Mouse (Mus musculus) thymus, postnatal 10 days (tissue): ENCODE measurements around the gene Txlna.

Experiments
- DNase-seq, 2 experiments: peaks; one replicate each; pipeline ENCODE4 v3.0.0; 2021; ENCODE audit warnings: low spot score in 2 of 2

Gene Txlna

DNA sequence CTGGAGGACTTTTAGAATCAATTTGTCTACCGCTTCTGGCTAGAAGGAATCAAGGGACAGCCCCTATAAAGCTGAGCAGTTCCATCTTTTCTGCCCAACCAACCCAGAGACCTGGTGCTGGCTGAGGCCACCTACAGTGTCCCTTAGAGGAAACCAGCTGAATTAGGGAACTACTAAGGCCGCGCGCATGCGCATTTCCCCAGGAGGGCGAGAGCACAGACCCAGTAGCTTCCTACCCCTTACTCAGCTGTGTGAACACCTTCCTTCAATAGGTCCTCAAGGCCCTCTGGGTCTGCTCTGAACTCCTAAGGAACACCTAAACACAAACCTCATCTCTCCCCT lies 15.9 kb downstream of the Txlna start:
- peak; percentile 58 to 64 for DNase-seq

DNA sequence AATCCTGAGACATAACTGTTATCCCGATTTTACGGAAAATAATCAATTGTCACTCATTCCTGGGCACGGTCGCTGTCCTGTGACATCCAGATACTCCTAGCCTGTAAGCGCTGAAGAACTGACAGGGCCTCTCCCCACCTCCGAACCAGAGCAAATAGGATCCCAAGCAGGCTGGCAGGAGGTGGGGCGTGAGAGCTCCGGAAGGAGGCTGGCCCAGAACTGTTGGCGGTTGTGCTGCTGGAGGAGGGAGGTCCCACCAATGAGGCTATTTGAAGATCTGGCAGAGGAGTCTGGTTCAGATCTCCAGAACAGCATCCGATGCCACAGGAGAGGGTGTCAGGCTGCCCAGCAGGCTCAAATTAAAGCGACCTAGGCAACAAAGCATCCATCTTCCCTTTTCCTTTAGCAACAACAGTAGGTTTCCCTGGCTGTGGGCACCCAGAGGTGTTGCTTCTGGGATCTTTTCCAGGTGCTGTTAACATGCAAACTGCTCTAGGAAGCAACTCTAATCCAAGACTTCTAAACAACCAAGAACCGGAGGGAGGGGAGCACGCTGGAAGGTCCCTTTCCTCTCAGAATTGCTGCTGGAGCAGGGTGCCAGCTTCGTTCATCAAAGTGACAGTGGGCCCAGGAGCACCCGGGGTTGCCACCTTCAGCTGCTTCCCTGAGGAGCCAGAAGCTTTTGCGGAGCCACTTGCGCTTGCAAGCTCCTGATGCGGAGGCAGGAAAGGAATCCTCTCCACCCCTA lies 16.4 kb downstream of the Txlna start:
- peak; percentile 82 to 85 for DNase-seq

DNA sequence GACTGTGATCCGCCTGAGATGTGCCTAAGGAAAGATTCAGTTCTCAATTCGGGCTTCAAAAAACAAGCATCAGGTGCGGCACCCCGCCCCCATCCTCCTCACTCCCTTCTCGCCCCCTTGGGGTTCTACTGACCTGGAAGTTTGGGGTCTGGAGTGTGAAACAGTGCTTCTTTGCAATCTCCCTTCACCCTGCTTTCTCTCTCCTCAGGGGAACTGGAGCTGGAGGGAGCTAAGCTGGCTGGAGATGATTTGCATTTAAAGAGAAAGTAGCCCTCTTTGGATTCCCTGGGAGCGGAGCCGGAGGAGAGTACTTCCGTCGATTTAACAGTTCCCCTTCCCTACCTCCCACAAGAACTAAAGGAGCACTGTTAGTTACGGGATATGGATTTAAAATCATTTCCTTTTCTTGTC lies 17.2 kb downstream of the Txlna start, which contains the start of gene Ccdc28b:
Ccdc28b (minus strand) TSS at position 267 of the 411 bp plus-strand sequence.
- no peak for DNase-seq

DNA sequence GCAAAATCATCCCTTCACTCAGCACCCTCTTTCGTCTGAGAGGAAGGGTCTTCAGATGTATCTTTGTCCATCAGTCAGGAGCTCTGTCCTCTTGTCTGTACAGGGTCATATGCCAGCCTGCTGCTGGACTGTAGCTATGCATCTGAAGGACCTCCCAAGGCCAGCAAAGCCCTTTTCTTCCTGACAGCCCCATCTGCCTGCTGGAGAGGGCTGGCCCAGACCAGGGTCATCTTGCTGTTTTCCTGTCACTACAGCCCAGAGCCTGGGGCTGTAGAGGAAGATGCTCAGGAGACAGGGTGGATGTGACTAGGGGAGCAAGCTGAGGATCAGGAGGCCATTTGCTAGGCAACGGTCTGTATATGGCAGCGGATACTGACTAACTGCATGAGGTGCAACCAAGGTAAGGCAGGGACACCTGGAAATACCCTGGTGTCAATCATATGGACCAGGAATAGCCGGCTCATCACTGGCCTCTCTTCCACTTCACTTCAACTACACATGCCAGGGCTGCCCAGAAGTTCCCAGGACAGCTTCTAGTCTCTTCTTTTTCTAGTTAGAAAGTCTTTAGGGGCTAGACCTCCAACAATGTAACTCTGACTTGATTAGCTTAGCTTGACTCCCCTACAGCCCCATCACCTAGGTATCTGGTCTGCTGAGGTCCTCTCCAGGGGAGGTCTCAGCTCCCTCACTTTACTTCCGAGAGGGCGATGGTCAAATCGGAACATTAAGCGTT lies 17.9 kb downstream of the Txlna start:
- no peak for DNase-seq

- DNase-seq: no peak
These were observed 18.6 kb downstream of the Txlna start for GRCm38 (mm10) chr4:129622120-129622802.

- no peak for DNase-seq
These were observed 19.5 kb downstream of the Txlna start for GRCm38 (mm10) chr4:129621283-129621841.

DNA sequence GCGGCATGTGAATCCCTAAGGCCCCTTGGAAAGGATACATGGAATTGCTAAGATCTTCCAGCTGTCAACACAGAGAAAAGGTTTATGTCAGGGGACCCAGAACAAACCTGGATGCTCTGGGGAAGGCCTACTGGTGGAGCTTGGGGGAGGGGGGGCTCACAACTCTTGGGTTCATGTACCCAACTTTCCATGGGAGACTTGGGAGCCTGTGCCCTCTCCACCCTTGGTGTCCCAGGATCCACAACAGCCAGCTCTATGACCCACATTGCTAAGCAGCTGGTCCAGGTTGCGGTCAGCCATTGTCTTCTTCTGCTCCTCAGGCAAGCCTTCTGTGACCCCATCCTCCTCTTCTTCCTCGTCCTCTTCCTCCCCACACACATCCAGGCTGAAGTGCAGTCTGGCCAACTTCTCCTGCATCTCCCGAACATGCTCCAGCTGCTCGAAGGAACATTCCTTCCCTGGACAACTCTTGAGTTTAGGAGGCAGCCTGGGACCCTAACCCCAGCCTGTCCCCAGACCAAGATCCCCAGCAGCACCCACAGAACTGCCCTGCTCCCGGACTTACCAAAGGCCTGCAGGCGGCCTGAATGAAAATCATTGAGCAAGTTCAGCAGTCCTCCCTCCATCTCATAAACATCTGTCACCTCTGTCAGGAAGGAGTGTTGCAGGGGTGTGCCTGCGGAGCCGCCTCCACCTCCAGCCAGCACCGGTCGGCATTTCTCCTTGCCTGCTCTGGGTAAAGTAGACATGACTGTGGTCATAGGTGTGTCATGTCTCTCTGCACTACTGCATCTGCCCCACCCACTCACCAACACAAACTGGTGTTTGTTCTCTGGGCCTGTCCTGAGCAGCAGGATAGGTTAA lies 20.2 kb downstream of the Txlna start:
- no peak for DNase-seq

GRCm38 (mm10) chr4:129618786-129619691 lies 21.8 kb downstream of the Txlna start, which contains the start of gene Iqcc:
Iqcc (minus strand) TSS chr4:129619099.
- DNase-seq: peak; percentile 95 to 96

GRCm38 (mm10) chr4:129618031-129618430 lies 22.8 kb downstream of the Txlna start:
- no peak for DNase-seq

- DNase-seq: no peak
These were observed 23.7 kb downstream of the Txlna start for GRCm38 (mm10) chr4:129617121-129617641.

DNA sequence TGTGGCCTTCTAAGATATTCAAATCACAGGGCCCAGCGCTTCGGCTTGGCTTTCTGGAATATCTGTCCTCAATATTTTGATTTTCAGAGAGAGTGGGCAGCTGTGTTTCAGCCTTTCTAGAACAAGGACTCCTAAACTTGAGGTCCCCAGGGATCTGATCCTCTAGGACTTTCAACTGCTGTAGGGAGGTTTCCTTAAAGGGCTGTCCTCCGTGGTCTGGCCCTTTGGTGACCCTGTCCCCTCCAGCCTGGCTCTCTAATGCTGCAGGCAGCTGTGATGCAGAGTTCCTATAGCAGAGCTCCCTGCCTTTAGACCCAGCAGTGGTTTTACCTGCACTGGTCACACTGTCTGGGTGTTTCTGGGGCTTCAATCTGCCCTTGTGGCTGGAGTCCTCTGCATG lies 24.2 kb downstream of the Txlna start:
- DNase-seq: no peak

DNA sequence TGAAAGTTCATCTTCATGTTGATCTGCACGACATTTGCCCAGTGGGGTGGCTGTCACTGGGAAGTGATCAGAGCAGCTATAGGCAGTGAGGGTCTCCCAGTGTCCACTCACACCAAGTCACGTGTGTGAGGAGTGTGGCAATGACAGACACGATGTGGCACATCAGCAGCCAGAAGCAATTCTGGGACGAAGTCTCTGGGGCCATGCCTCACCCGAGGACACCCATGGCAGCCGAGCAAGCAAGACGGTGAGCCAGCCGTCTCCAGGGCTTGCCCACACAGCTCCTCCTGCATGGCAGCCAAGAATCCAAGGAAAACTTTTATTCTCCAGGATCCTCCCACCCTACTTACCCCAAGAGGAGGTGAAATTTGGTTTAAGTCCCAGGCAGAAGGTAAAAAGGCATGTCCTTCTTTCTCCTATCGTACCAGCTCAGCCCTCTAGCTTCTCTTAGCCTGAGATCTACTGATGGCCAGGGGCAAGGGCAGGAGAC lies 25.0 kb downstream of the Txlna start:
- no peak for DNase-seq

- DNase-seq: no peak
These were observed 26.8 kb downstream of the Txlna start, which contains the start of gene Dcdc2b for GRCm38 (mm10) chr4:129614093-129614492. Dcdc2b (minus strand) TSS chr4:129614257.

GRCm38 (mm10) chr4:129610472-129610871 lies 30.4 kb downstream of the Txlna start:
- no peak for DNase-seq

DNA sequence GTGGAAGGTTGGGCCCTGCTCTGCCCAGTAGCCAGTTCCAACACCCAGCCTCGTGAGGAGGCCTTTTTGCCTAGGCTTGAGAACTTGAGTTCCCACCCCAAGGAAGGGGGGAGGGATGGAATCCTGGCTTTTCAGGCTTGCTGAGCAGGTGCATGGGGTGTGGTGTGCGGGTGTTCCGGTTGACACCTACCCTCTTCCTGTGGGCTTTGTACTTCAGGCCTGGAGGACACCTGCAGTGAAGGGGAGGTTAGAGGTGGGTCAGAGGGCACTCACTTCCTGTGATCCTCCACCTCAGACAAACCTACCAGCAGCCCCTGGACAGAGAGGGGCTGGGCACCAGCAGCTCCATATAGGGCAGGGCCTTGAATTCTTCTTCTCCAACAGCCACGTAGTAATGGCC lies 30.8 kb downstream of the Txlna start:
- peak; percentile 74 to 84 for DNase-seq

GRCm38 (mm10) chr4:129609139-129609631 lies 31.7 kb downstream of the Txlna start:
- peak in 1 of 2 experiments; percentile 44 for DNase-seq

GRCm38 (mm10) chr4:129608426-129609025 lies 32.3 kb downstream of the Txlna start:
- peak; percentile 79 to 91 for DNase-seq

GRCm38 (mm10) chr4:129600233-129601158 lies 40.4 kb downstream of the Txlna start, which contains the start of the genes Eif3i and Tmem234:
Eif3i (minus strand) TSS chr4:129600648.
Tmem234 (plus strand) TSS chr4:129600668.
- DNase-seq: peak; percentile 78 to 84
